Mouse (Mus musculus) embryonic facial prominence, embryonic 12.5 days (tissue): ENCODE results near the gene Mfap1a. TPM values are rescaled to one million over a fixed set of nuclear protein-coding genes. Genes with fewer than 3 reads are reported as not detected.
"Not testable (repeated sequence)": the region's sequence is repeated elsewhere in the genome, so short reads cannot be mapped to it uniquely, and the experiment has no call there.

ENCODE experiments used
- ATAC-seq: fragments of 200-750 bp; cut with Nextera tagmentation; 2 replicates; pipeline ENCODE4 v1.8.0; 2017; ENCODE audit not compliant: insufficient number of reproducible peaks, insufficient read depth, low FRiP score, low TSS enrichment
- H3K27ac ChIP-seq: fragments of 300-500 bp; sonication (generic); 2 replicates; pipeline ENCODE4 v1.5.1; 2016; ENCODE audit warnings: mild to moderate bottlenecking
- H3K27me3 ChIP-seq: fragments of 300-500 bp; sonication (generic); 2 replicates; pipeline ENCODE4 v1.6.1; 2016; ENCODE audit warnings: mild to moderate bottlenecking, moderate library complexity
- H3K36me3 ChIP-seq: fragments of 300-500 bp; sonication (generic); 2 replicates; pipeline ENCODE4 v1.6.1; 2016; ENCODE audit warnings: mild to moderate bottlenecking
- H3K4me1 ChIP-seq: fragments of 300-500 bp; sonication (generic); 2 replicates; pipeline ENCODE4 v1.6.1; 2016
- H3K4me2 ChIP-seq: fragments of 300-500 bp; sonication (generic); replicated peaks from 2 replicates; pipeline ENCODE4 v1.6.1; 2016; ENCODE audit warnings: mild to moderate bottlenecking, moderate library complexity
- H3K4me3 ChIP-seq: fragments of 300-500 bp; sonication (generic); 2 replicates; pipeline ENCODE4 v1.5.1; 2016; ENCODE audit warnings: mild to moderate bottlenecking
- H3K9ac ChIP-seq: fragments of 300-500 bp; sonication (generic); 2 replicates; pipeline ENCODE4 v1.6.1; 2016; ENCODE audit warnings: mild to moderate bottlenecking, moderate library complexity
- H3K9me3 ChIP-seq: fragments of 300-500 bp; sonication (generic); 2 replicates; pipeline ENCODE4 v1.6.1; 2016; ENCODE audit warnings: mild to moderate bottlenecking, moderate library complexity
- WGBS: fragments of 180-500 bp; shearing (Covaris S2); methylation state at CpG from one replicate; pipeline ENCODE4 v1.1.7; 2016; 5-methylcytosine and 5-hydroxymethylcytosine counted together
- polyA plus RNA-seq: library from polyadenylated mRNA; unstranded; fragments of >200 nt; fragmentation: Nextera tagmentation; extraction: Ambion mirVana; gene quantifications from 2 replicates; pipeline ENCODE4 v1.2.1, GENCODE M21; 2016

Mfap1a gene
- polyA plus RNA-seq, 1 experiment from 2014 or later = 32.5 TPM

GRCm38 (mm10) chr2:121511401-121511800, 4.9 kb upstream of the Mfap1a start:
- no peak for ATAC-seq
- H3K4me3 ChIP-seq = no peak overlapping the region
- no peaks in the 10 kb centered on the region for H3K9me3 ChIP-seq
- no peaks in the 10 kb centered on the region for H3K27me3 ChIP-seq
- no peak overlapping the region for H3K9ac ChIP-seq
- H3K4me2 ChIP-seq = no peak overlapping the region
- H3K27ac ChIP-seq = no peak overlapping the region
- H3K4me1 ChIP-seq = peaks cover 11% of the 10 kb centered on the region; the same call in 1 of the 2 replicates
- peaks cover 20% of the 10 kb centered on the region for H3K36me3 ChIP-seq
- 92% methylated on average over 8 of the region's 8 CpGs for WGBS

GRCm38 (mm10) chr2:121509584-121509983, 3.1 kb upstream of the Mfap1a start:
- H3K4me2 ChIP-seq = peak overlapping the region; percentile 45
- peaks cover 11% of the 10 kb centered on the region; the same call in 1 of the 2 replicates for H3K4me1 ChIP-seq
- no peaks in the 10 kb centered on the region for H3K9me3 ChIP-seq
- no peak for ATAC-seq
- peak overlapping the region; percentile 8; the same call in 1 of the 2 replicates for H3K9ac ChIP-seq
- H3K36me3 ChIP-seq = peaks cover 19% of the 10 kb centered on the region
- no peaks in the 10 kb centered on the region for H3K27me3 ChIP-seq
- H3K4me3 ChIP-seq = peak overlapping the region; percentile 28
- no peak overlapping the region for H3K27ac ChIP-seq
- WGBS = 21% methylated on average over 16 of the region's 16 CpGs

DNA sequence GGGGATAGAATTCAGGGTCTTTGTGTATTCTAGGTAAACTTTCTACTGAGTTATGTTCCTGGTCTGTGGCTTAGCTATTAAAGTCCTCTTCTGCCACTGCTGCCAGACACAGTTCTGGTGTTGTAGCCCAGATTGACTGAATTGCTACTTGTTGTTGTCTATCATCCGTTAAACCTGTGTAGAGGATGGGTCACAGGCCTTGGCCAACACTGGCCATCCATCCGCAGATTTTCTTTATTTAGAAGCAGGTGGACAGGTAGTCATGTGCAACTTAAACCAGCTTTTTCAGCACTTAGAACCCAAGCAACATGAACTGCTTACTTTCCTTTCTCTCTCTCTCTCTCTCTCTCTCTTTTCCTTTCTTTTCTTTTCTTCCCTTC, 1.5 kb upstream of the Mfap1a start:
- no peak overlapping the region for H3K27ac ChIP-seq
- ATAC-seq = no peak
- peak overlapping the region; percentile 49 for H3K4me3 ChIP-seq
- H3K9ac ChIP-seq = peak overlapping the region; percentile 53
- peaks cover 14% of the 10 kb centered on the region for H3K36me3 ChIP-seq
- no peaks in the 10 kb centered on the region for H3K27me3 ChIP-seq
- no peaks in the 10 kb centered on the region for H3K9me3 ChIP-seq
- peak overlapping the region; percentile 75 for H3K4me2 ChIP-seq
- 84% methylated on average over 2 of the region's 2 CpGs for whole genome bisulfite sequencing
- H3K4me1 ChIP-seq = peaks cover 11% of the 10 kb centered on the region; the same call in 1 of the 2 replicates

DNA sequence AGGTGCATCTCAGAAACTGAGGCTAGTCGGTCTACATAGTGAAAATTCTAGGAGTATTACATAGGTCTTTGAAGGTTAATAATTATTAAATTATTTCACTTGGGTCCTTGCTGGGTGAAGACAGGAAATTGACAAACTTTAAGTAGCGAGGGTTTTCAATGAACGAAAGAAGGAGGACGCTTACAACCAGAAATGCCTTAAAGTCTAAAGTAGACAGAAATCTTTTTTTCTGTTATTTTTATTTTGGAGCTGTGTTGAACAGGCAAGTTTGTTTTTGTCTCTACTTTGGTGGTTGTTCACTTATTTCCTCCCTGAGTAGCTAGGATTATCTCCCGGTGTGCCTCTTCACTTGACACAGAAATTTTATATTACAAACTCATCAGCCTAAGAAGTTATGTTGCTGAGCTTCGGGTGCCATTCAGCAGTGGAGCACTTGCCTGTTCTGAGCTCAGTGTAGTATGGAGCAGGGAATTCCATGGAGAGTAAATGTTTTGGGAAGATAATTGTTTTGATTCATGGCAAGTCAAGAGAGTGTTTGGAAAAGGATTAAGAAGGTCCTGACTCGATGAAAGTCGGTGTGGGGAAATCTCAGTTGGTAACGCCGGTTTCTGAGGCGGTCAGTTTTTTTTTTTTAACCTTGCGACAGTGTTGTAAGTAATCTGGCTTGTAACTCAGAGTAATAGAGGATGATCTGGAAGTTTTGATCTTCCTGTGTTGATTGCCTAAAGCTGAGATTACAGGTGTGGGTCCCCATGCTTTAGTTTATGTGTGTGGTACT, 897 bp upstream of the Mfap1a start:
- H3K4me3 ChIP-seq = peak overlapping the region; percentile 49
- 27% methylated on average over 12 of the region's 12 CpGs for WGBS
- H3K27ac ChIP-seq = no peak overlapping the region
- H3K4me2 ChIP-seq = peak overlapping the region; percentile 75
- no peaks in the 10 kb centered on the region for H3K27me3 ChIP-seq
- H3K36me3 ChIP-seq = peaks cover 14% of the 10 kb centered on the region
- no peaks in the 10 kb centered on the region for H3K9me3 ChIP-seq
- ATAC-seq = no peak
- H3K9ac ChIP-seq = peak overlapping the region; percentile 53
- H3K4me1 ChIP-seq = peaks cover 11% of the 10 kb centered on the region; the same call in 1 of the 2 replicates

- 94% methylated on average over 3 of the region's 6 CpGs for WGBS
- H3K4me3 ChIP-seq, H3K27ac ChIP-seq, H3K9me3 ChIP-seq, H3K9ac ChIP-seq, H3K4me2 ChIP-seq, ATAC-seq, H3K4me1 ChIP-seq, H3K36me3 ChIP-seq, H3K27me3 ChIP-seq: not testable (repeated sequence)
Observed at GRCm38 (mm10) chr2:121501550-121501949, 4.9 kb downstream of the Mfap1a start.

DNA sequence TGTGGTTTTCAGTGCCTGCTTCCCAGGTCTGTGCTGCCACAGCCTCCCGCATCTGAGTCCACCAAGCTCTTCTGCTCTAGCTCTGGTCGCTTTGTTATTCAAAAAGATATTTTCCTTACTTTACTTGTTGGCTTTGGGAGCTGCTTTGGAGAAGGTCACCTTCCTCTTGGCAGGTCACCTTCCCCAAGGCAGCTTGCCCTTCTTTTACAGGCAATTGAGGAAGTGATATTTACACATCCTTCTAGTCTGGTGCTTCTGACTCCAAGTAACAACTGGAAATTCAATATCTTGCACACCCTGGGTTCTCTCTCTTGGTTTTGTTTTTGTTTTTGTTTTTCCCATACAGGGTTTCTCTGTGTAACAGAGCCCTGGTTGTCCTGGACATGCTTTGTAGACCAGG, 22.1 kb downstream of the Mfap1a start:
- H3K4me1 ChIP-seq, H3K27me3 ChIP-seq, H3K4me2 ChIP-seq, H3K9me3 ChIP-seq, H3K36me3 ChIP-seq, H3K4me3 ChIP-seq, H3K27ac ChIP-seq, H3K9ac ChIP-seq, ATAC-seq: not testable (repeated sequence)
- WGBS = 54% methylated on average over 2 of the region's 2 CpGs

- Histone ChIP-seq H3K27me3 (no peaks in the 10 kb centered on the region), H3K4me2 (no peak overlapping the region), H3K36me3 (no peaks in the 10 kb centered on the region), H3K4me3 (no peak overlapping the region), H3K9ac (no peak overlapping the region), H3K9me3 (no peaks in the 10 kb centered on the region), H3K27ac (no peak overlapping the region), H3K4me1 (no peaks in the 10 kb centered on the region)
- ATAC-seq = no peak
- 71% methylated on average over 8 of the region's 8 CpGs for WGBS
Observed at GRCm38 (mm10) chr2:121483576-121483975, 22.9 kb downstream of the Mfap1a start.

DNA sequence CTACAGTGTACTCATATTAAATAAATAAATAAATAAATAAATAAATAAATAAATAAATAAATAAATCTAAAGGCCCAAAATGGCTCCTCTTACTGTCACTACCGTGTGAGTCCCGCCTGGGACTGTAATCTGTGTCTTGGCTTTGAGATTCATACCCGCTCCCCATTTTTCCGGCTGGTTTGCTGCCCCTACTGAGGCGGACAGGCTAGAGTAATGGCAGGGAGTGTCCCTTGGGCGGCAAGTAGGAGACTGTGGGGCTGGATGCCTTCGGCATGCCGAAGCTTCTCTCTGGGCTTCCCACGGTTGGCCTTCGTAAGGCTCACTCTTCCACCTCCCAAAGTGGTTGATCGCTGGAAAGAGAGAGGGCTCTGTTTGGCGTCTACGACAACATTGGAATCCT, 25.5 kb downstream of the Mfap1a start:
- 83% methylated on average over 13 of the region's 13 CpGs for WGBS
- H3K27ac ChIP-seq, H3K9ac ChIP-seq, H3K27me3 ChIP-seq, ATAC-seq, H3K4me2 ChIP-seq, H3K36me3 ChIP-seq, H3K4me3 ChIP-seq, H3K4me1 ChIP-seq, H3K9me3 ChIP-seq: not testable (repeated sequence)

DNA sequence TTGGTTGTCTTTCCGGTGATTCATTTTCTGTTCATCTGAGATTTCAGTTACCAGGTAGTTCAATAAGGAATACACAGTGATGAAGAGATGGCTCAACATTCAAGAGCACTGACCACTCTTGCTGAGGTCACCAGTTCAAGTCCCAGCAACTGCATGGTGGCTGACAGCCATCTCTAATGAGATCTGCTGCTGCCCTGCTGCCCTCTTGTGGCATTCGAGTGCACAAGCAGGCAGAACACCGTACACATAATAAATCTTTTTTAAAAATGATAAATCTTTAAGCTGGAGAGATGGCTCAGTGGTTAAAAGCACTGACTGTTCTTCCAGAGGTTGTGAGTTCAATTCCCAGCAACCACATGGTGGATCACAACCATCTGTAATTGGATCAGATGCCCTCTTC, 26.0 kb downstream of the Mfap1a start:
- no peak overlapping the region for H3K4me3 ChIP-seq
- no peaks in the 10 kb centered on the region for H3K9me3 ChIP-seq
- no peaks in the 10 kb centered on the region for H3K27me3 ChIP-seq
- H3K36me3 ChIP-seq = no peaks in the 10 kb centered on the region
- H3K27ac ChIP-seq = no peak overlapping the region
- no peak overlapping the region for H3K9ac ChIP-seq
- H3K4me2 ChIP-seq = no peak overlapping the region
- ATAC-seq = no peak
- H3K4me1 ChIP-seq = no peaks in the 10 kb centered on the region
- WGBS = 58% methylated on average over 3 of the region's 3 CpGs

DNA sequence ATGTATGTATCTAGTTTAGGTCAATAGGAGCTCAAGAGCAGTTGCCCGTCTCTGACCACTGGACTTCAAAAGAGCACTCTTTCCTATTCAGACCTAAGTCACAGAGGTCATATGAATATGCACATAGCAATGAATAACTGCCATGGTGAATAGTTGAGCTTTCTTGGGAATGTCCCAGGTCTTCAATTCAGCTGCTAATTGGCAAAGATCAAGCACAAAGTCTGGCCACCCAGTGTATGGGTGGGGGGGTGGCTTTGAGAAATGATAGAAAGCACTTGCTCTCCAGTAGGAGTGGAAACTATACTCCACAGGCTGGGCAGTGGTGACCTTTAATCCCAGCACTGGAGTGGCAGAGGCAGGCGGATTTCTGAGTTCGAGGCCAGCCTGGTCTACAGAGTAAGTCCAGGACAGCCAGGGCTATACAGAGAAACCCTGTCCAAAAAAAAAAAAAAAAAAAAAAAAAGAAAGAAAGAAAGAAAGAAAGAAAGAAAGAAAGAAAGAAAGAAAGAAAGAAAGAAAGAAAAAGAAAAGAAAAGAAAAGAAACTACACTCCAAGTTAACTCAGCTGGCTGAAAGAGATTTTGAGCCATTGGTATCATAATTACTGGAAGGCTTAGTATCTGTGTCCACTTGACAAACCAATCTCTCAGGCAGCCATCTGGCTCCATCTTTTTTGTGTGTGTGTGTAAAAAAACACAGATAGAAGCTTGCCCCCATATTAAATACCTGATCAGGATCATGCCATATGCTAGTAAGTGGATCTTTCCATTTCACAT, 28.8 kb downstream of the Mfap1a start:
- no peaks in the 10 kb centered on the region for H3K27me3 ChIP-seq
- H3K4me1 ChIP-seq = no peaks in the 10 kb centered on the region
- H3K4me2 ChIP-seq = no peak overlapping the region
- 77% methylated on average over 3 of the region's 3 CpGs for WGBS
- no peak overlapping the region for H3K4me3 ChIP-seq
- no peak overlapping the region for H3K9ac ChIP-seq
- H3K36me3 ChIP-seq = no peaks in the 10 kb centered on the region
- H3K9me3 ChIP-seq = no peaks in the 10 kb centered on the region
- H3K27ac ChIP-seq = no peak overlapping the region
- ATAC-seq = no peak

- not testable (repeated sequence) for H3K9ac ChIP-seq, H3K36me3 ChIP-seq
- WGBS = 98% methylated on average over 2 of the region's 2 CpGs
Observed at GRCm38 (mm10) chr2:121475306-121475705, 31.2 kb downstream of the Mfap1a start.

GRCm38 (mm10) chr2:121474180-121474535, 32.3 kb downstream of the Mfap1a start:
- no peaks in the 10 kb centered on the region for H3K9me3 ChIP-seq
- H3K4me1 ChIP-seq = no peaks in the 10 kb centered on the region
- peak overlapping the region; percentile 60 for H3K4me3 ChIP-seq
- ATAC-seq = no peak; the same call in 1 of the 2 replicates
- WGBS = 34% methylated on average over 8 of the region's 8 CpGs
- no peak overlapping the region for H3K27ac ChIP-seq
- H3K9ac ChIP-seq = peak overlapping the region; percentile 63; the same call in 1 of the 2 replicates
- no peaks in the 10 kb centered on the region for H3K27me3 ChIP-seq
- H3K4me2 ChIP-seq = peak overlapping the region; percentile 69
- no peaks in the 10 kb centered on the region for H3K36me3 ChIP-seq

More at GRCm38 (mm10) chr2:121475306-121475705, 31.2 kb downstream of the Mfap1a start:
- H3K27me3 ChIP-seq, ATAC-seq, H3K4me2 ChIP-seq, H3K27ac ChIP-seq, H3K4me1 ChIP-seq, H3K4me3 ChIP-seq, H3K9me3 ChIP-seq: not testable (repeated sequence)
